26 mouse cellular contexts compared by ENCODE assay signal in genomic region chr14:51262397-51262796, GRCm38 (mm10). TPM values are rescaled to one million over a fixed set of nuclear protein-coding genes. Genes with fewer than 3 reads are reported as not detected.
DNase-seq lines count a peak whose midpoint lies in the region; ATAC-seq lines count a peak whose summit lies in the region.
"Had no signal": no experiment of that assay in that cellular context is flagged by ENCODE, and none has a peak within 500 bp of the region (broad histone marks: within the 10 kb centered on the region; RNA-seq: fewer than 3 reads in every experiment).

No protein-coding gene starts in this region.

- peak; percentile 86 for ATAC-seq in granulocyte monocyte progenitor cell, adult 5-6 weeks (replicated peaks; ENCODE audit: poor library complexity, severe bottlenecking)
- ATAC-seq: CD4-positive, CD25-positive, alpha-beta regulatory T cell, adult 4 months; forebrain, embryonic 14.5 days; forebrain, postnatal 0 days; intestine, postnatal 0 days had no signal

- H3K27me3 ChIP-seq in splenic B cell, adult 2 months (ENCODE audit: control insufficient read depth, insufficient read depth, low read length, poor library complexity, severe bottlenecking), result no peaks in the 10 kb centered on the region
- H3K27me3 ChIP-seq: hindbrain, embryonic 12.5 days; hindbrain, embryonic 15.5 days had no signal

- peak; percentile 14 to 27 for DNase-seq in spleen, postnatal 36 days (ENCODE audit: low spot score in 2 of 2)
- DNase-seq in spleen, adult 18-20 months, result no peak
- DNase-seq in splenic B cell, adult 2 months (ENCODE audit: low read depth, low spot score), result peak; percentile 32
- no peak for DNase-seq in T-cell, adult 2 months (ENCODE audit: low spot score)
- no peak for DNase-seq in urinary bladder, adult 18-20 months (ENCODE audit: low spot score in 2 of 2)
- DNase-seq: adrenal gland, postnatal 14 days; cerebellum, adult 11 months; cerebellum, adult 2 months; cerebellum, adult 9-11 months; cerebellum, postnatal 25 days; forebrain, postnatal 0 days; gastrocnemius, adult 2 months; gastrocnemius, postnatal 14 days; heart, adult 2 months had no signal

- no peaks in the 10 kb centered on the region for H3K36me3 ChIP-seq in splenic B cell, adult 2 months (ENCODE audit: control insufficient read depth, insufficient read depth, low read length, poor library complexity, severe bottlenecking)
- H3K36me3 ChIP-seq: hindbrain, embryonic 12.5 days; hindbrain, embryonic 15.5 days had no signal

RNA-seq across cellular contexts. Expression of gene Rnase2a, which starts 6.5 kb away (rescaled TPM):
- not detected in 2 replicates for total RNA-seq in granulocyte monocyte progenitor cell, adult 5-6 weeks (2014; fragmentation: Nextera tagmentation)
- total RNA-seq in granulocyte monocyte progenitor cell, adult 5-6 weeks (2017), result not detected in 2 replicates
- total RNA-seq: adrenal gland, postnatal 4 days; ES-E14; forebrain, postnatal 0 days; gastrocnemius, postnatal 4 days; heart, postnatal 25 days; hematopoietic stem cell, adult 5-6 weeks had no signal

RNA-seq across cellular contexts. Expression of gene Ear14, which starts 59.2 kb away (rescaled TPM):
- not detected in 2 replicates for total RNA-seq in granulocyte monocyte progenitor cell, adult 5-6 weeks (2014; fragmentation: Nextera tagmentation)
- total RNA-seq in granulocyte monocyte progenitor cell, adult 5-6 weeks (2017), result not detected in 2 replicates
- total RNA-seq: adrenal gland, adult 18-20 months; adrenal gland, postnatal 14 days; adrenal gland, postnatal 4 days; ES-E14; forebrain, postnatal 0 days; gastrocnemius, adult 2 months; gastrocnemius, postnatal 14 days; gastrocnemius, postnatal 4 days; heart, adult 2 months; heart, postnatal 25 days; hematopoietic stem cell, adult 5-6 weeks had no signal

Comparison
In these comparisons a context has a peak if more than half of its experiments do, and no peak if none do; other contexts are left out.
1. DNase-seq: peak in spleen, postnatal 36 days (2 of 2) and splenic B cell, adult 2 months (single experiment); none in spleen, adult 18-20 months (0 of 2), T-cell, adult 2 months (single experiment) and urinary bladder, adult 18-20 months (0 of 2).